8 mouse cellular contexts compared by ENCODE assay signal in the genomic region with DNA sequence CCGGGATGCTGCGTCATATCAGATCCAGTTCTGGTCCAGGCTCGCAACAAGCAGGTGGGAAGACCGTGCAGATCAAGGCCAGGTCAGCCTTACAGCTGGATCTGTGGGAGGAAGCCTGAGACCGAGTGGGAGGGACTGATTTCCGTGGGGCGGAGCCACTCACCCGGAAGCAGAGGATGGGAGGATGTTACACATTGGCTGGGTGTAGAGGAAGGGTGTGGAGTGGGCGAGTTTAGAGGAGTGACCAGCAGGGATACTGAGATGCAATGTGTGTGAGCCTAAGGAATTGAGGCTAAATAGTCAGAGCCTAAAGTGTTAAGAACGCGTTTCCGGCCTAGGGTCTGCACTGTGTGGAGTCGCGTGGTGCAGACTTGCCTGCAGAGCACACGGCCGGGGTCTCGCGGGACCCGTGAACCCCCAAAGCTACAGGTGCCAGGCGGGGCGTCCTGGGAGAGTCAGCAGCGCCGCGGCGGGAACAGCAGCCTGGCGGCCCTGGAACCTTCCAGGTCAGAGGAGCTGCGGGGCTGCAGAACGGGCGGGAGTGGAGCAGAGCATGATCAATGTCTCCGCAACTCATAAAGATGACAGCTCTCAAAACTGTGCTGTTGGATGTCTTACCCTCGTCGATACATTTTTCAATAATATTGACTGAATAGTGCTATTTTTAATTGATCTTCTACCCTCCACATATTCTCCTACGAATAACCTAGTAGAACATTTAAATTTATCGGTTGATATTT. TPM values are rescaled to one million over a fixed set of nuclear protein-coding genes. Genes with fewer than 3 reads are reported as not detected.
DNase-seq lines count a peak whose midpoint lies in the region; ATAC-seq and TF ChIP-seq lines count a peak whose summit lies in the region.

A gene (plus strand): TSS at position 239 of the 740 bp plus-strand sequence.

- H3K79me2 ChIP-seq in C2C12 (ENCODE audit: control insufficient read depth, insufficient read depth) (peaks cover 26% of the 10 kb centered on the region), myocyte (ENCODE audit: control insufficient read depth, insufficient read depth) (peaks cover 23% of the 10 kb centered on the region)
- peaks cover 4% of the 10 kb centered on the region; the same call in 1 of the 2 replicates for H3K79me2 ChIP-seq in liver, adult 2 months (ENCODE audit: control insufficient read depth, insufficient read depth, low read length)

- peak within 1 kb of the TSS; percentile 79 for H3K9ac ChIP-seq in heart, embryonic 11.5 days (ENCODE audit: low read depth, low read length)
- peak within 1 kb of the TSS; percentile 77 for H3K9ac ChIP-seq in kidney, embryonic 16.5 days (replicated peaks; ENCODE audit: low read length)
- H3K9ac ChIP-seq in liver, adult 2 months (ENCODE audit: low read depth, low read length): peak within 1 kb of the TSS; percentile 73

- H3K27ac ChIP-seq in heart, embryonic 11.5 days (ENCODE audit: low read depth, low read length): peak within 1 kb of the TSS; percentile 71; the same call in 1 of the 2 replicates
- H3K27ac ChIP-seq in kidney, embryonic 16.5 days (ENCODE audit: low read length): peak within 1 kb of the TSS; percentile 88
- H3K27ac ChIP-seq in liver, adult 2 months (replicated peaks; ENCODE audit: insufficient read depth, low read depth, low read length): peak within 1 kb of the TSS; percentile 33; the same call in 1 of the 2 replicates

- ATAC-seq in heart, embryonic 11.5 days (replicated peaks; ENCODE audit: insufficient number of reproducible peaks, low FRiP score, low TSS enrichment): peak; percentile 99
- ATAC-seq in kidney, embryonic 16.5 days (ENCODE audit: low FRiP score, low TSS enrichment): peak; percentile 100

- H3K79me3 ChIP-seq in C2C12 (ENCODE audit: low read depth): peaks cover 8% of the 10 kb centered on the region

- peak within 1 kb of the TSS; percentile 72 for H3K4me2 ChIP-seq in heart, embryonic 11.5 days
- peak within 1 kb of the TSS; percentile 54 for H3K4me2 ChIP-seq in kidney, embryonic 16.5 days (replicated peaks; ENCODE audit: low read depth, low read length)
- peak within 1 kb of the TSS; percentile 62 for H3K4me2 ChIP-seq in myocyte (ENCODE audit: low read depth)

- no peak for TF ChIP-seq CTCF in C2C12 (IDR thresholded peaks at IDR 0.05; ENCODE audit: control insufficient read depth, insufficient read depth, insufficient read length)
- TF ChIP-seq CTCF in brain, embryonic 14.5 days (IDR thresholded peaks at IDR 0.05; ENCODE audit: borderline replicate concordance, extremely low read depth, insufficient read depth, insufficient read length): no peak
- no peak for TF ChIP-seq CTCF in liver, adult 2 months (IDR thresholded peaks at IDR 0.05; ENCODE audit: low read depth, low read length)

- peaks cover 15% of the 10 kb centered on the region for H3K36me3 ChIP-seq in C2C12 (ENCODE audit: control insufficient read depth, insufficient read depth)
- peaks cover 3% of the 10 kb centered on the region for H3K36me3 ChIP-seq in erythroblast, embryonic 14.5 days (ENCODE audit: control insufficient read depth)
- peaks cover 3% of the 10 kb centered on the region; the same call in 1 of the 2 replicates for H3K36me3 ChIP-seq in heart, embryonic 11.5 days (ENCODE audit: control insufficient read depth, insufficient read depth, low read length)
- H3K36me3 ChIP-seq in kidney, embryonic 16.5 days (ENCODE audit: insufficient read depth, low read length): peaks cover 2% of the 10 kb centered on the region; the same call in 1 of the 2 replicates
- no peaks in the 10 kb centered on the region for H3K36me3 ChIP-seq in liver, adult 2 months (ENCODE audit: control insufficient read depth, insufficient read depth, low read length)
- peaks cover 14% of the 10 kb centered on the region for H3K36me3 ChIP-seq in myocyte (ENCODE audit: control insufficient read depth, insufficient read depth)
- peaks cover 3% of the 10 kb centered on the region; the same call in 1 of the 2 replicates for H3K36me3 ChIP-seq in splenic B cell, adult 2 months (ENCODE audit: control insufficient read depth, insufficient read depth, low read length, poor library complexity, severe bottlenecking)

- DNase-seq in brain, embryonic 14.5 days (ENCODE audit: low read depth): peak; percentile 95
- peak; percentile 95 for DNase-seq in liver, adult 2 months (ENCODE audit: extremely low read depth, low read depth, low spot score)
- peak; percentile 86 for DNase-seq in splenic B cell, adult 2 months (ENCODE audit: low read depth, low spot score)

- TF ChIP-seq POLR2A in brain, embryonic 14.5 days (IDR thresholded peaks at IDR 0.05; ENCODE audit: borderline replicate concordance, extremely low read depth, insufficient read depth, insufficient read length, poor library complexity, severe bottlenecking): peak; percentile 31; the same call in 1 of the 2 replicates
- peak; percentile 39 for TF ChIP-seq POLR2A in liver, adult 2 months (IDR thresholded peaks at IDR 0.05; ENCODE audit: extremely low read depth, insufficient read depth, low read length)
- peak; percentile 61 for TF ChIP-seq POLR2A in myocyte (IDR thresholded peaks at IDR 0.05; ENCODE audit: insufficient read length, low read depth)

- 2% methylated on average over 34 of the region's 34 CpGs for WGBS in heart, embryonic 11.5 days (ENCODE audit: insufficient replicate concordance)
- under 1% methylated on average over 34 of the region's 34 CpGs for WGBS in kidney, embryonic 16.5 days
- WGBS in liver, adult 2 months: under 1% methylated on average over 34 of the region's 34 CpGs

- H3K4me1 ChIP-seq in erythroblast, embryonic 14.5 days (ENCODE audit: control insufficient read depth): peaks cover 22% of the 10 kb centered on the region
- peaks cover 2% of the 10 kb centered on the region; the same call in 1 of the 2 replicates for H3K4me1 ChIP-seq in heart, embryonic 11.5 days (ENCODE audit: control insufficient read depth, insufficient read depth, low read length)
- 0 out of 2 replicates have a peak, but pooled peaks cover 13% of the 10 kb centered on the region for H3K4me1 ChIP-seq in kidney, embryonic 16.5 days (ENCODE audit: insufficient read depth, low read length)
- peaks cover 2% of the 10 kb centered on the region for H3K4me1 ChIP-seq in liver, adult 2 months (ENCODE audit: control insufficient read depth, insufficient read depth, low read length)

- no peaks in the 10 kb centered on the region for H3K9me3 ChIP-seq in erythroblast, embryonic 14.5 days (ENCODE audit: control insufficient read depth, low read length)
- no peaks in the 10 kb centered on the region for H3K9me3 ChIP-seq in heart, embryonic 11.5 days (replicated peaks; ENCODE audit: control insufficient read depth, low read length)
- no peaks in the 10 kb centered on the region for H3K9me3 ChIP-seq in kidney, embryonic 16.5 days (ENCODE audit: low read length)

- H3K27me3 ChIP-seq in C2C12 (ENCODE audit: control insufficient read depth, insufficient read depth, insufficient read length): no peaks in the 10 kb centered on the region
- H3K27me3 ChIP-seq in erythroblast, embryonic 14.5 days (ENCODE audit: control insufficient read depth): no peaks in the 10 kb centered on the region
- H3K27me3 ChIP-seq in heart, embryonic 11.5 days (ENCODE audit: control insufficient read depth, insufficient read depth, low read length): no peaks in the 10 kb centered on the region
- H3K27me3 ChIP-seq in kidney, embryonic 16.5 days (ENCODE audit: insufficient read depth, low read length): no peaks in the 10 kb centered on the region
- H3K27me3 ChIP-seq in liver, adult 2 months (ENCODE audit: control insufficient read depth, insufficient read depth, low read length): no peaks in the 10 kb centered on the region
- no peaks in the 10 kb centered on the region for H3K27me3 ChIP-seq in myocyte (ENCODE audit: control insufficient read depth, insufficient read depth, insufficient read length)
- no peaks in the 10 kb centered on the region for H3K27me3 ChIP-seq in splenic B cell, adult 2 months (ENCODE audit: control insufficient read depth, insufficient read depth, low read length, poor library complexity, severe bottlenecking)

- peak within 1 kb of the TSS; percentile 95 for H3ac ChIP-seq in C2C12 (ENCODE audit: control insufficient read depth, insufficient read length, low read depth)
- peak within 1 kb of the TSS; percentile 4 for H3ac ChIP-seq in myocyte (ENCODE audit: control insufficient read depth, insufficient read length)

- peak within 1 kb of the TSS; percentile 58 for H3K4me3 ChIP-seq in C2C12 (ENCODE audit: insufficient read depth, poor library complexity, severe bottlenecking)
- H3K4me3 ChIP-seq in erythroblast, embryonic 14.5 days (replicated peaks): peak within 1 kb of the TSS; percentile 76
- H3K4me3 ChIP-seq in heart, embryonic 11.5 days (ENCODE audit: low read depth, low read length): peak within 1 kb of the TSS; percentile 79
- peak within 1 kb of the TSS; percentile 94 for H3K4me3 ChIP-seq in kidney, embryonic 16.5 days (ENCODE audit: low read length)
- H3K4me3 ChIP-seq in liver, adult 2 months (ENCODE audit: insufficient read depth, low read depth, low read length): peak within 1 kb of the TSS; percentile 91
- H3K4me3 ChIP-seq in myocyte: peak within 1 kb of the TSS; percentile 43

TF ChIP-seq in C2C12, 6 proteins besides CTCF, POLR2A, EP300 and RAD21:
- TF ChIP-seq MYOG (IDR thresholded peaks at IDR 0.05; ENCODE audit: control insufficient read depth, extremely low read depth, insufficient read length) (no peak), MAX (IDR thresholded peaks at IDR 0.05) (no peak), MYOD1 (IDR thresholded peaks at IDR 0.05; ENCODE audit: control insufficient read depth, insufficient read length, low read depth) (no peak)

TF ChIP-seq in myocyte, 11 proteins besides CTCF, POLR2A, EP300 and RAD21:
- TF ChIP-seq SRF (IDR thresholded peaks at IDR 0.05; ENCODE audit: control insufficient read depth, insufficient read length, low read depth) (no peak), MYOD1 (IDR thresholded peaks at IDR 0.05; ENCODE audit: control insufficient read depth in 1 of 3, insufficient read length in 2 of 3, low read depth in 2 of 3) (peak in 2 of 3 experiments; percentile 5 to 23), MYOG (IDR thresholded peaks at IDR 0.05; ENCODE audit: control insufficient read depth in 1 of 3, insufficient read depth in 1 of 3, insufficient read length in 2 of 3, low read depth in 2 of 3) (no peak), POLR2AphosphoS2 (IDR thresholded peaks at IDR 0.05; ENCODE audit: insufficient read length, low read depth) (peak; percentile 75)

RNA-seq across cellular contexts. Expression of the gene that starts here (rescaled TPM):
- polyA plus RNA-seq in C2C12 (2012; fragmentation: generic; extraction: Trizol) (2.0 TPM), myocyte (2012; fragmentation: generic; extraction: Trizol) (1.5 TPM)
- 3.6 and 4.1 TPM in 2 replicates for polyA plus RNA-seq in brain, embryonic 14.5 days (2012; rRNA removed)
- 0.05 and 0.13 TPM in 2 replicates for polyA plus RNA-seq in erythroblast, embryonic 14.5 days (2012)
- 5.4 and 6.2 TPM in 2 replicates for polyA plus RNA-seq in heart, embryonic 11.5 days (2014; fragmentation: Nextera tagmentation; extraction: Ambion mirVana)
- polyA plus RNA-seq in kidney, embryonic 16.5 days (2015; fragmentation: Nextera tagmentation; extraction: Ambion mirVana): 11.4 and 12.3 TPM in 2 replicates
- total RNA-seq in liver, adult 2 months (2014; rRNA removed): 3.8 and 4.3 TPM in 2 replicates
- 0.95 and 1.2 TPM in 2 replicates for polyA plus RNA-seq in liver, adult 2 months (2012; rRNA removed)

Comparison
In these comparisons a context has a peak if more than half of its experiments do, and no peak if none do; other contexts are left out.
1. Peak in every context shown above with its lines: DNase-seq, ATAC-seq, H3K4me3 ChIP-seq and H3K27ac ChIP-seq.
2. H3K4me3 ChIP-seq: peak in every context shown above with its lines; median percentile 94 in kidney, embryonic 16.5 days; 91 in liver, adult 2 months; 79 in heart, embryonic 11.5 days; 76 in erythroblast, embryonic 14.5 days; 58 in C2C12; 43 in myocyte.
3. H3K27ac ChIP-seq: peak in every context shown above with its lines; median percentile 88 in kidney, embryonic 16.5 days; 71 in heart, embryonic 11.5 days; 33 in liver, adult 2 months.